Mouse (Mus musculus) MEL (cell line): ENCODE measurements around the gene Prpf38a. TPM values are rescaled to one million over a fixed set of nuclear protein-coding genes. Genes with fewer than 3 reads are reported as not detected.

ENCODE experiments used
- DNase-seq: peaks from one replicate; pipeline ENCODE4 v3.0.0; 2011; ENCODE audit warnings: low read depth, low spot score
- H3K27ac ChIP-seq: 2 replicates; pipeline ENCODE4 v1.5.1; 2012; ENCODE audit warnings: low read depth, mild to moderate bottlenecking, control low read depth, low read length, moderate library complexity; ENCODE audit not compliant: control insufficient read depth
- H3K27me3 ChIP-seq, 2 experiments: fragments of 150-350 bp in 1 of 2; sonication (generic) in 1 of 2; 2 replicates each; pipeline ENCODE4 v1.6.1; 2012; ENCODE audit warnings: low read length in 2 of 2, mild to moderate bottlenecking in 2 of 2, improper control_type of control experiment in 1 of 2, moderate library complexity in 1 of 2; ENCODE audit not compliant: insufficient read depth in 2 of 2, control insufficient read depth in 1 of 2
- H3K36me3 ChIP-seq, 2 experiments: 2 replicates each; pipeline ENCODE4 v1.6.1; 2012 to 2014; ENCODE audit warnings: low read length in 2 of 2, improper control_type of control experiment in 1 of 2, inconsistent platforms in 1 of 2, mild to moderate bottlenecking in 1 of 2; ENCODE audit not compliant: insufficient read depth in 2 of 2, control insufficient read depth in 1 of 2
- H3K4me1 ChIP-seq, 2 experiments: fragments of 150-350 bp in 1 of 2; sonication (generic) in 1 of 2; 2 replicates each; pipeline ENCODE4 v1.6.1; 2012; ENCODE audit warnings: low read length in 2 of 2, improper control_type of control experiment in 1 of 2, mild to moderate bottlenecking in 1 of 2; ENCODE audit not compliant: insufficient read depth in 2 of 2, control insufficient read depth in 1 of 2
- H3K4me3 ChIP-seq, 2 experiments: fragments of 150-350 bp in 1 of 2; sonication (generic) in 1 of 2; 2 replicates each; pipeline ENCODE4 v1.5.1; 2012; ENCODE audit warnings: low read depth in 2 of 2, low read length in 2 of 2, mild to moderate bottlenecking in 2 of 2, moderate library complexity in 2 of 2, control low read depth in 1 of 2, improper control_type of control experiment in 1 of 2; ENCODE audit not compliant: control insufficient read depth in 1 of 2, insufficient read depth in 1 of 2
- H3K79me2 ChIP-seq: 2 replicates; pipeline ENCODE4 v1.6.1; 2012; ENCODE audit warnings: mild to moderate bottlenecking, low read length, moderate library complexity; ENCODE audit not compliant: control insufficient read depth, poor library complexity, insufficient read depth
- H3K9ac ChIP-seq: 2 replicates; pipeline ENCODE4 v1.6.1; 2012; ENCODE audit warnings: low read depth, mild to moderate bottlenecking, control low read depth, low read length, moderate library complexity; ENCODE audit not compliant: control insufficient read depth, poor library complexity, severe bottlenecking
- H3K9me3 ChIP-seq: fragments of 150-350 bp; sonication (generic); replicated peaks from 2 replicates; pipeline ENCODE4 v1.6.1; 2012; ENCODE audit warnings: mild to moderate bottlenecking, low read length, improper control_type of control experiment, moderate library complexity; ENCODE audit not compliant: insufficient read depth
- BHLHE40 ChIP-seq: IDR thresholded peaks from 2 replicates; pipeline ENCODE4 v1.6.1; 2012; ENCODE audit warnings: low read depth, mild to moderate bottlenecking, inconsistent platforms, low read length, improper control_type of control experiment, borderline replicate concordance
- CHD2 ChIP-seq: IDR thresholded peaks from 2 replicates; pipeline ENCODE4 v1.6.1; 2011; ENCODE audit warnings: low read length, improper control_type of control experiment
- CTCF ChIP-seq, 3 experiments: IDR thresholded peaks in 2 of 3; conservative IDR thresholded peaks in 1 of 3; 2 replicates each; pipeline ENCODE4 v1.5.1; 2011 to 2012; ENCODE audit warnings: low read length in 3 of 3, low read depth in 2 of 3, mild to moderate bottlenecking in 2 of 3, improper control_type of control experiment in 1 of 3, inconsistent platforms in 1 of 3, mixed read lengths in 1 of 3, moderate library complexity in 1 of 3; ENCODE audit not compliant: control insufficient read depth in 1 of 3, insufficient read depth in 1 of 3, poor library complexity in 1 of 3, severe bottlenecking in 1 of 3
- E2F4 ChIP-seq: IDR thresholded peaks from 2 replicates; pipeline ENCODE4 v1.6.1; 2011; ENCODE audit warnings: low read depth, low read length, improper control_type of control experiment, borderline replicate concordance
- ELF1 ChIP-seq: IDR thresholded peaks from 2 replicates; pipeline ENCODE4 v1.6.1; 2014; ENCODE audit warnings: low read depth, mild to moderate bottlenecking, inconsistent platforms, low read length, improper control_type of control experiment, moderate library complexity
- ETS1 ChIP-seq: IDR thresholded peaks from 2 replicates; pipeline ENCODE4 v1.6.1; 2012; ENCODE audit warnings: low read depth, mild to moderate bottlenecking, inconsistent platforms, low read length, improper control_type of control experiment, moderate library complexity
- GATA1 ChIP-seq: IDR thresholded peaks from 2 replicates; pipeline ENCODE4 v1.6.1; 2011; ENCODE audit warnings: low read depth, low read length, improper control_type of control experiment
- HCFC1 ChIP-seq: IDR thresholded peaks from 2 replicates; pipeline ENCODE4 v1.6.1; 2012; ENCODE audit warnings: low read depth, mild to moderate bottlenecking, inconsistent platforms, low read length, improper control_type of control experiment, moderate library complexity
- KAT2A ChIP-seq: conservative IDR thresholded peaks from 2 replicates; pipeline ENCODE4 v1.6.1; 2012; ENCODE audit warnings: low read depth, low read length, improper control_type of control experiment, inconsistent platforms
- MAFK ChIP-seq: IDR thresholded peaks from 2 replicates; pipeline ENCODE4 v1.6.1; 2011; ENCODE audit warnings: low read depth, mild to moderate bottlenecking, low read length, improper control_type of control experiment, borderline replicate concordance
- MAX ChIP-seq: IDR thresholded peaks from 2 replicates; pipeline ENCODE4 v1.6.1; 2011; ENCODE audit warnings: low read length, improper control_type of control experiment
- MAZ ChIP-seq: IDR thresholded peaks from 2 replicates; pipeline ENCODE4 v1.6.1; 2012; ENCODE audit warnings: low read depth, mild to moderate bottlenecking, inconsistent platforms, low read length, improper control_type of control experiment
- MXI1 ChIP-seq: IDR thresholded peaks from 2 replicates; pipeline ENCODE4 v1.6.1; 2011; ENCODE audit warnings: mild to moderate bottlenecking, low read depth, low read length, improper control_type of control experiment
- MYC ChIP-seq: IDR thresholded peaks from 2 replicates; pipeline ENCODE4 v1.6.1; 2011; ENCODE audit warnings: low read depth, mild to moderate bottlenecking, low read length, improper control_type of control experiment, moderate library complexity
- NELFE ChIP-seq: IDR thresholded peaks from 2 replicates; pipeline ENCODE4 v1.6.1; 2011; ENCODE audit warnings: low read depth, low read length, improper control_type of control experiment
- POLR2A ChIP-seq, 2 experiments: IDR thresholded peaks; 2 replicates each; pipeline ENCODE4 v1.6.1; 2011 to 2012; ENCODE audit warnings: low read length in 2 of 2, mild to moderate bottlenecking in 2 of 2, control low read depth in 1 of 2, improper control_type of control experiment in 1 of 2, low read depth in 1 of 2, moderate library complexity in 1 of 2; ENCODE audit not compliant: control insufficient read depth in 1 of 2, insufficient read depth in 1 of 2, poor library complexity in 1 of 2
- POLR2AphosphoS2 ChIP-seq: IDR thresholded peaks from 2 replicates; pipeline ENCODE4 v1.6.1; 2011; ENCODE audit warnings: low read length, improper control_type of control experiment
- POLR2AphosphoS5 ChIP-seq: IDR thresholded peaks from 2 replicates; pipeline ENCODE4 v1.6.1; 2012; ENCODE audit warnings: low read depth, borderline replicate concordance, mild to moderate bottlenecking, inconsistent platforms, low read length, moderate library complexity, mixed read lengths
- RAD21 ChIP-seq: IDR thresholded peaks from 2 replicates; pipeline ENCODE4 v1.6.1; 2011; ENCODE audit warnings: mild to moderate bottlenecking, low read depth, low read length, improper control_type of control experiment
- RCOR1 ChIP-seq: IDR thresholded peaks from 2 replicates; pipeline ENCODE4 v1.6.1; 2012; ENCODE audit warnings: low read depth, mild to moderate bottlenecking, inconsistent platforms, low read length, improper control_type of control experiment
- SIN3A ChIP-seq: IDR thresholded peaks from 2 replicates; pipeline ENCODE4 v1.6.1; 2012; ENCODE audit warnings: low read length, improper control_type of control experiment, inconsistent platforms
- TBP ChIP-seq: IDR thresholded peaks from 2 replicates; pipeline ENCODE4 v1.8.0; 2011; ENCODE audit warnings: low read depth, low read length, improper control_type of control experiment
- TCF12 ChIP-seq: IDR thresholded peaks from 2 replicates; pipeline ENCODE4 v1.6.1; 2014; ENCODE audit warnings: low read depth, mild to moderate bottlenecking, inconsistent platforms, low read length, improper control_type of control experiment, moderate library complexity
- UBTF ChIP-seq: IDR thresholded peaks from 2 replicates; pipeline ENCODE4 v1.6.1; 2012; ENCODE audit warnings: low read depth, mild to moderate bottlenecking, inconsistent platforms, low read length, improper control_type of control experiment, moderate library complexity, borderline replicate concordance; ENCODE audit not compliant: insufficient read depth
- USF1 ChIP-seq: IDR thresholded peaks from 2 replicates; pipeline ENCODE4 v1.6.1; 2014; ENCODE audit warnings: low read depth, mild to moderate bottlenecking, inconsistent platforms, low read length, improper control_type of control experiment, moderate library complexity
- ZC3H11A ChIP-seq: IDR thresholded peaks from 2 replicates; pipeline ENCODE4 v1.6.1; 2012; ENCODE audit warnings: low read depth, mild to moderate bottlenecking, inconsistent platforms, low read length, improper control_type of control experiment
- ZMIZ1 ChIP-seq: IDR thresholded peaks from 2 replicates; pipeline ENCODE4 v1.6.1; 2012; ENCODE audit warnings: low read depth, mild to moderate bottlenecking, inconsistent platforms, low read length, improper control_type of control experiment, moderate library complexity
- ZNF384 ChIP-seq: IDR thresholded peaks from 2 replicates; pipeline ENCODE4 v1.6.1; 2012; ENCODE audit warnings: low read depth, mild to moderate bottlenecking, inconsistent platforms, low read length, improper control_type of control experiment
- polyA plus RNA-seq, 2 experiments: library from polyadenylated mRNA; stranded (reverse) in 1 of 2; unstranded in 1 of 2; fragments of >175 nt in 1 of 2; fragments of >200 nt in 1 of 2; gene quantifications; 2 replicates each; pipeline versions ENCODE4 v1.2.1 to v1.2.4; 2012; ENCODE audit warnings: low replicate concordance in 2 of 2, low read depth in 1 of 2; ENCODE audit not compliant: insufficient read length in 2 of 2, insufficient read depth in 1 of 2, missing spikeins in 1 of 2
- total RNA-seq: library from RNA; depleted of rRNA; stranded (reverse); fragments of 300-350 nt; gene quantifications from 2 replicates; pipeline ENCODE4 v1.2.3, GENCODE M21; 2012; rRNA removed

Gene Prpf38a
- total RNA-seq, result 56.2 and 71.8 TPM in 2 replicates
- polyA plus RNA-seq, result 10 to 100 TPM in 1 of 2 experiments, not detected in 1; 66.8 TPM

GRCm38 (mm10) chr4:108578840-108579742 is at the start of gene Prpf38a, which contains the start of gene Orc1:
TSS of gene Prpf38a (minus strand) at chr4:108579336.
TSS of gene Orc1 (plus strand) at chr4:108579423.
- Histone ChIP-seq H3K4me3 (peak within 1 kb of the TSS; percentile 78 to 80), H3K4me1 (peaks cover 0 to 10% of the 10 kb centered on the region in 2 experiments; a peak in 1 of 4 replicates), H3K9me3 (no peaks in the 10 kb centered on the region), H3K9ac (peak within 1 kb of the TSS; percentile 97), H3K36me3 (peaks cover 7 to 16% of the 10 kb centered on the region in 2 experiments; a peak in 3 of 4 replicates), H3K27ac (peak within 1 kb of the TSS; percentile 91), H3K27me3 (no peaks in the 10 kb centered on the region), H3K79me2 (peaks cover 51% of the 10 kb centered on the region)
- no peak for TF ChIP-seq MAFK
- TF ChIP-seq CHD2, result no peak
- TF ChIP-seq RAD21, result no peak
- TF ChIP-seq POLR2AphosphoS2, result peak; percentile 87
- peak; percentile 90 for TF ChIP-seq ELF1
- TF ChIP-seq ZMIZ1, result peak; percentile 80; the same call in 1 of the 2 replicates
- no peak for TF ChIP-seq CTCF (IDR thresholded peaks at IDR 0.05 in 2 of 3, conservative IDR thresholded peaks at IDR 0.05 in 1 of 3; ENCODE audit: control insufficient read depth in 1 of 3, insufficient read depth in 1 of 3, low read depth in 2 of 3, low read length in 3 of 3, poor library complexity in 1 of 3, severe bottlenecking in 1 of 3)
- peak; percentile 91 for TF ChIP-seq MXI1
- peak; percentile 57 for TF ChIP-seq TCF12
- peak; percentile 96 for TF ChIP-seq ZNF384
- peak; percentile 90 for TF ChIP-seq HCFC1
- TF ChIP-seq SIN3A, result peak; percentile 95
- TF ChIP-seq POLR2AphosphoS5, result peak; percentile 62; the same call in 1 of the 2 replicates
- TF ChIP-seq RCOR1, result no peak
- peak; percentile 86 to 98 for TF ChIP-seq POLR2A (IDR thresholded peaks at IDR 0.05; ENCODE audit: control insufficient read depth in 1 of 2, insufficient read depth in 1 of 2, low read depth in 1 of 2, low read length in 2 of 2, poor library complexity in 1 of 2)
- peak; percentile 59 for TF ChIP-seq KAT2A
- TF ChIP-seq E2F4, result peak; percentile 98
- TF ChIP-seq NELFE, result peak; percentile 95
- TF ChIP-seq BHLHE40, result 0 out of 2 replicates have a peak, but pooled peaks have one; percentile 4
- TF ChIP-seq GATA1, result no peak
- no peak for TF ChIP-seq ZC3H11A
- TF ChIP-seq UBTF, result no peak
- TF ChIP-seq USF1, result peak; percentile 53
- peak; percentile 59; the same call in 1 of the 2 replicates for TF ChIP-seq MAZ
- TF ChIP-seq TBP, result peak; percentile 90
- peak; percentile 7; the same call in 1 of the 2 replicates for TF ChIP-seq MYC
- peak; percentile 31 for TF ChIP-seq MAX
- peak; percentile 55; the same call in 1 of the 2 replicates for TF ChIP-seq ETS1
- DNase-seq, result peak; percentile 99
